Mouse (Mus musculus): ENCODE results near the gene Trim34b. TPM values are rescaled to one million over a fixed set of nuclear protein-coding genes. Genes with fewer than 3 reads are reported as not detected.
"Not testable (repeated sequence)": the region's sequence is repeated elsewhere in the genome, so short reads cannot be mapped to it uniquely, and the experiment has no call there.

Trim34b gene
- total RNA-seq (2014; rRNA removed; ENCODE audit: low replicate concordance) (not detected in 2 replicates), polyA plus RNA-seq (2015; fragmentation: Nextera tagmentation; extraction: Ambion mirVana) (0.08 TPM in 1 of 2 replicates, not detected in the other)

DNA sequence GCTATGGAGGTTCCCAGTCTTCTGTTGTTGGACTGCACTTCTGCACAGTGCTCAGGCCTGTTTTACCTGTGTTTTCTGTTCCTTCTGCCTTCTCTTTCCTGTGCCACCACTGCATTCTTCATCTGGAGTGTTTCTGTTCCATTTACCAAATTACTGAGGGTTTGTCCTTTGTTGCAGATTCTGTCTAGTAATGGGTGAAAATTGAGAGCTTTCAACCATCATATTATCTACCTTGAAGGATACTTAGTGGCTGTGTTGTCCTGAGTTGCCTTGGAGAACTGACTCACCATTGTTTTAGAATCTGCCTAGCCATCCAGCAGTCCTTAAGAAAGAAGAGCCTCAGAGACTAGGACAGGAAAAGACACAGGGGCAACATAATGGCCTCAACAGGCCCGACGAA lies at the start of gene Trim34b:
Gene Trim34b (plus strand): TSS at position 301 of the 400 bp plus-strand sequence.
- not testable (repeated sequence) for ATAC-seq (ENCODE audit: insufficient read depth, low read depth); DNase-seq (ENCODE audit: low spot score); H3K27me3 ChIP-seq (ENCODE audit: control insufficient read depth, insufficient read depth, low read length); H3K27ac ChIP-seq (ENCODE audit: low read depth); H3K4me3 ChIP-seq (ENCODE audit: low read depth, low read length); H3K9ac ChIP-seq (replicated peaks; ENCODE audit: low read depth, low read length); H3K9me3 ChIP-seq (replicated peaks; ENCODE audit: control insufficient read depth, low read length); H3K36me3 ChIP-seq (replicated peaks; ENCODE audit: control insufficient read depth, insufficient read depth, low read length); H3K4me2 ChIP-seq (ENCODE audit: low read depth, low read length); H3K4me1 ChIP-seq (ENCODE audit: control insufficient read depth, insufficient read depth)
- 95% methylated on average over 2 of the region's 2 CpGs for WGBS

DNA sequence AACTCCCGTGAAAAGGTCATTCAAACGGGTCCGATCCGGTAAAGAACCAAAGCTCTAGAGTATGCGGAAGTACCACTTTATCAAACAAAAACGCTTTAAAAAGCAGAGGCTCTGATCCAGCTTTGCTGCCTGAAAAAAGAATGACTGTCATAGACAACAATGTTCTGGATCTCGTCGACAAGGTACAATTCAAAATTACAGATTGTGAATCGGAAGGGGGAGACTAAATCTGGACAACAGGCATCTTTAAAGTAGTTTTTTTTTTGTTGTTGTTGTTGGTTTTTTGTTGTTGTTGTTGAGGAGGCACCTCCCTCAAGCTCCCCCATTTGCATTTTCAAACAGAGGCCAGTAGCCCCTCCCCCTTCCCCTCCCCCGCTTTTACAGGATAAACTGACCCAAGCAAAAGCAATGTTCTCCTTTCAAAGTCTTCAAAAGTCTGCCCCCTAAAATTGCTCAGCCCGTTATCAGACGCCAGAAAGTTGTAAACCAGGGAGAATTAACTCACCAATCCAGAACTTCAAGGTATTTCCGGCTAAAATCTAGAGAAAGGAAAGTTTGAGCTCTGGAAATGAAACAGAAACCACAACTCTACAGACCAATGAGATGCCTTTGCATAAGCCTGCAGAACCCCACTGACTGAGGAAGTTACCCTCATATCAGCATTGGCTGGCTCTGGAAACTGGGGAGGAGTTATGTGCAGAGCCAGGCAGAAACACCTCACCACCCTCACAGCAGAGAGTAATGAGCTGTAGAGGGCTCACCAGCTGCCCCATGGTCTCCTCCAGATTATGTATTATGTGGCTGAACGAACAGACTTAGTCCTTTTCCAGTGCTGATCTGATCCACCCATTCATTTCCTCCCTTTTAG lies 41.5 kb upstream of the Trim34b start, which contains the start of gene Trim5:
Gene Trim5 (minus strand): TSS at position 519 of the 868 bp plus-strand sequence.
- Histone ChIP-seq H3K27ac (ENCODE audit: low read depth) (peak within 1 kb of the TSS; percentile 18; the same call in 1 of the 2 replicates), H3K4me2 (ENCODE audit: low read depth, low read length) (peak within 1 kb of the TSS; percentile 50), H3K4me3 (ENCODE audit: low read depth, low read length) (peak within 1 kb of the TSS; percentile 40)
- peak; percentile 98 for ATAC-seq (ENCODE audit: insufficient read depth, low read depth)
- H3K9me3 ChIP-seq (replicated peaks; ENCODE audit: control insufficient read depth, low read length); H3K36me3 ChIP-seq (replicated peaks; ENCODE audit: control insufficient read depth, insufficient read depth, low read length); H3K27me3 ChIP-seq (ENCODE audit: control insufficient read depth, insufficient read depth, low read length); H3K9ac ChIP-seq (replicated peaks; ENCODE audit: low read depth, low read length); DNase-seq (ENCODE audit: low spot score); H3K4me1 ChIP-seq (ENCODE audit: control insufficient read depth, insufficient read depth): not testable (repeated sequence)
- WGBS: 25% methylated on average over 14 of the region's 14 CpGs

DNA sequence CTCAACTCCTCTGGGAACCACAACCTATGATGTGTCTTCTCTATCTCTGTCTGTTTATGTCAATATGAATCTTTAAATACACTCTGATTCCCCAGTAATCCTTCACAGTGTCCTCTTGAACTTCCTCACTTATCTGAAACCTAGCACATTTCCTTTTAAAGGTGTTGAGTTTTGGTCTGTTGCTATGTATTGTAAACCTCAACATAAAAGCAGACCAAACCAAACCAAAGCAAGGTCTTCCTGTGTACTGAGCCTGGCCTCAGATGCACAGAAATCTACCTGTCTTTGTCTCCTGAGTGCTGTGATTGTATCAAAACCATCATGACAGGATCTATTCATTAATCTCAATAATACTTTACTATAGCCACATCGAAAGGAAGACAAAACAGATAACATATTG lies 38.6 kb upstream of the Trim34b start:
- no peaks in the 10 kb centered on the region for H3K27me3 ChIP-seq (ENCODE audit: control insufficient read depth, insufficient read depth, low read length)
- H3K4me2 ChIP-seq (ENCODE audit: low read depth, low read length): no peak overlapping the region
- ATAC-seq (ENCODE audit: insufficient read depth, low read depth) (no peak), DNase-seq (ENCODE audit: low spot score) (no peak)
- no peaks in the 10 kb centered on the region for H3K9me3 ChIP-seq (replicated peaks; ENCODE audit: control insufficient read depth, low read length)
- 73% methylated on average over 1 of the region's 1 CpGs for WGBS
- no peaks in the 10 kb centered on the region for H3K36me3 ChIP-seq (replicated peaks; ENCODE audit: control insufficient read depth, insufficient read depth, low read length)
- TF ChIP-seq EP300 (IDR thresholded peaks at IDR 0.05; ENCODE audit: low read depth): no peak
- no peak for TF ChIP-seq CTCF (IDR thresholded peaks at IDR 0.05; ENCODE audit: low read depth)
- no peaks in the 10 kb centered on the region for H3K4me1 ChIP-seq (ENCODE audit: control insufficient read depth, insufficient read depth)
- H3K27ac ChIP-seq (ENCODE audit: low read depth): no peak overlapping the region
- no peak overlapping the region for H3K4me3 ChIP-seq (ENCODE audit: low read depth, low read length)
- no peak overlapping the region for H3K9ac ChIP-seq (replicated peaks; ENCODE audit: low read depth, low read length)

DNA sequence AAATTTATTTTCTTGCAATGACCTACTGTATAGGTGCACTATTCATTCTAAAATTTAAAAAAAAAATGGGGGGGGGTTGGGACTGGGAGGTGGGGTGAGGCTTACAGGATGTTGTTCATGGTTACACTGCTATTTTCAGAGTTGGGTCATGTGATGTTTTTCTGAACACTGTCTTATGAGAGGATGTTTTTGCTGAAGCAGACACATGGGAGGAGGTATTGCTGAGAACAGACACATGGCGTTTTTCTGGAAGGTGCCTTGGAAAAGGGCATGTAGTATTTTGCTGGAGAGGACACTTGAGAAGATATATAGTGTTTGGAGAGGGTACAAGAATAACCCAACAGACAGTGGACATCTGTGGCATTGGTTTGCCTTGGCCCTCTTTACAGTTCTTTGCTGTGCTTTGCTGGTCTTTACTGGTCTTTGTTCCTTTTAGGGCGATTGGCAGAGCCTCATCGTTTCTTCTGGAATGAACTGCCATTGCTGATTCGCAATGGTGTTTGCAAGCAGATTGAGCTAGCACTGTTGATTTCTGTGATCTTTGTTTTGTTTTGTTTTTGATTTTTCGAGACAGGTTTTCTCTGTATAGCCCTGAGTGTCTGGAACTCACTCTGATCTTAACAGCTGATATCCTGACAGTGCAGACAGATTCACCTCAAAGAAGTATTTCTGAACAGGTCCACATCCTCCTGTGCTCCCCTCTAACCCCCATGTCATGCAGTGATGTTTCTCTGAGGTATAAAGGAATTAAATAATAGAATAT lies 37.5 kb upstream of the Trim34b start:
- no peaks in the 10 kb centered on the region for H3K9me3 ChIP-seq (replicated peaks; ENCODE audit: control insufficient read depth, low read length)
- no peak overlapping the region for H3K4me3 ChIP-seq (ENCODE audit: low read depth, low read length)
- no peaks in the 10 kb centered on the region for H3K4me1 ChIP-seq (ENCODE audit: control insufficient read depth, insufficient read depth)
- no peak overlapping the region for H3K27ac ChIP-seq (ENCODE audit: low read depth)
- no peaks in the 10 kb centered on the region for H3K27me3 ChIP-seq (ENCODE audit: control insufficient read depth, insufficient read depth, low read length)
- DNase-seq (ENCODE audit: low spot score) (no peak), ATAC-seq (ENCODE audit: insufficient read depth, low read depth) (no peak)
- no peak overlapping the region for H3K9ac ChIP-seq (replicated peaks; ENCODE audit: low read depth, low read length)
- H3K4me2 ChIP-seq (ENCODE audit: low read depth, low read length): no peak overlapping the region
- 74% methylated on average over 5 of the region's 5 CpGs for WGBS
- TF ChIP-seq CTCF (IDR thresholded peaks at IDR 0.05; ENCODE audit: low read depth): no peak
- TF ChIP-seq EP300 (IDR thresholded peaks at IDR 0.05; ENCODE audit: low read depth): no peak
- no peaks in the 10 kb centered on the region for H3K36me3 ChIP-seq (replicated peaks; ENCODE audit: control insufficient read depth, insufficient read depth, low read length)

DNA sequence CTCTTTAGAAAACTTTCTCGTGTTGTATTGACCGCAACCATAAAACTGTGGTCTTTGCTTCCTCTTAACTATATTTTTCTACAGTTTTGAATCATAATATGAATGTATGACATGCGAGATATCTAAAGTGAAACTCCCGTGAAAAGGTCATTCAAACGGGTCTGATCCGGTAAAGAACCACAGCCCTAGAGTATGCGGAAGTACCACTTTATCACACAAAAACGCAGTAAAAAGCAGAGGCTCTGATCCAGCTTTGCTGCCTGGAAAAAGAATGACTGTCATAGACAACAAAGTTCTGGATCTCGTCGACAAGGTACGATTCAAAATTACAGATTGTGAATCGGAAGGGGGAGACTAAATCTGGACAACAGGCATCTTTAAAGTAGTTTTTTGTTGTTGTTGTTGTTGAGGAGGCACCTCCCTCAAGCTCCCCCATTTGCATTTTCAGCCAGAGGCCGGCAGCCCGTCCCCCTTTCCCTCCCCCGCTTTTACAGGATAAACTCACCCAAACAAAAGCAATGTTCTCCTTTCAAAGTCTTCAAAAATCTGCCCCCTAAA lies 14.4 kb upstream of the Trim34b start:
- 4% methylated on average over 15 of the region's 15 CpGs for WGBS
- Histone ChIP-seq H3K4me2 (ENCODE audit: low read depth, low read length) (peak overlapping the region; percentile 60), H3K4me1 (ENCODE audit: control insufficient read depth, insufficient read depth) (no peaks in the 10 kb centered on the region), H3K9ac (replicated peaks; ENCODE audit: low read depth, low read length) (peak overlapping the region; percentile 54), H3K27me3 (ENCODE audit: control insufficient read depth, insufficient read depth, low read length) (no peaks in the 10 kb centered on the region), H3K4me3 (ENCODE audit: low read depth, low read length) (peak overlapping the region; percentile 67), H3K27ac (ENCODE audit: low read depth) (peak overlapping the region; percentile 87), H3K9me3 (replicated peaks; ENCODE audit: control insufficient read depth, low read length) (no peaks in the 10 kb centered on the region), H3K36me3 (replicated peaks; ENCODE audit: control insufficient read depth, insufficient read depth, low read length) (no peaks in the 10 kb centered on the region)
- TF ChIP-seq EP300 (IDR thresholded peaks at IDR 0.05; ENCODE audit: low read depth) (no peak), CTCF (IDR thresholded peaks at IDR 0.05; ENCODE audit: low read depth) (no peak)
- ATAC-seq (ENCODE audit: insufficient read depth, low read depth) (peak; percentile 64; the same call in 1 of the 2 replicates), DNase-seq (ENCODE audit: low spot score) (peak; percentile 40)

DNA sequence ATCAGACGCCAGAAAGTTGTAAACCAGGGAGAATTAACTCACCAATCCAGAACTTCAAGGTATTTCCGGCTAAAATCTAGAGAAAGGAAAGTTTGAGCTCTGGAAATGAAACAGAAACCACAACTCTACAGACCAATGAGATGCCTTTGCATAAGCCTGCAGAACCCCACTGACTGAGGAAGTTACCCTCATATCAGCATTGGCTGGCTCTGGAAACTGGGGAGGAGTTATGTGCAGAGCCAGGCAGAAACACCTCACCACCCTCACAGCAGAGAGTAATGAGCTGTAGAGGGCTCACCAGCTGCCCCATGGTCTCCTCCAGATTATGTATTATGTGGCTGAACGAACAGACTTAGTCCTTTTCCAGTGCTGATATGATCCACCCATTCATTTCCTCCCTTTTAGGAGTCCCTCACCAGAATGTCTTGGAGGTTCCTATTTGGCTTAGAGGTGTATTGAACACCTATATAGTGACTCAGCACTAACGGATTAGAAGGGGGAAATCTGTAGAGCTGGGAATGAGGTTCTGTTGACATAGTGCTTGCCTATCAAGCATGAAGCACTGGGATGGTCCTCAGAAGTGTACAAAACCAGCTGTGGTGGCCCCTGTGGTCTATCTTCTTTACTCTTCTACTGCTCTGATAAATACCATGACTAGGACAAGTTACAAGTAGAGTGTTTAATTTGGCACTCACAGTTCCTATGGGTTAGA lies 13.7 kb upstream of the Trim34b start, which contains the start of gene Trim12a:
Gene Trim12a (minus strand): TSS at position 98 of the 712 bp plus-strand sequence.
- WGBS: 11% methylated on average over 4 of the region's 4 CpGs
- Histone ChIP-seq H3K27ac (ENCODE audit: low read depth) (peak within 1 kb of the TSS; percentile 87), H3K4me2 (ENCODE audit: low read depth, low read length) (peak within 1 kb of the TSS; percentile 60), H3K4me3 (ENCODE audit: low read depth, low read length) (peak within 1 kb of the TSS; percentile 67), H3K9ac (replicated peaks; ENCODE audit: low read depth, low read length) (peak within 1 kb of the TSS; percentile 54)
- peak; percentile 98 for ATAC-seq (ENCODE audit: insufficient read depth, low read depth)
- DNase-seq (ENCODE audit: low spot score); H3K9me3 ChIP-seq (replicated peaks; ENCODE audit: control insufficient read depth, low read length); H3K36me3 ChIP-seq (replicated peaks; ENCODE audit: control insufficient read depth, insufficient read depth, low read length); H3K27me3 ChIP-seq (ENCODE audit: control insufficient read depth, insufficient read depth, low read length); H3K4me1 ChIP-seq (ENCODE audit: control insufficient read depth, insufficient read depth): not testable (repeated sequence)

Data from heart, postnatal 0 days (tissue).